Comparison of ENCODE assay signal across 13 mouse cellular contexts in the genomic region with DNA sequence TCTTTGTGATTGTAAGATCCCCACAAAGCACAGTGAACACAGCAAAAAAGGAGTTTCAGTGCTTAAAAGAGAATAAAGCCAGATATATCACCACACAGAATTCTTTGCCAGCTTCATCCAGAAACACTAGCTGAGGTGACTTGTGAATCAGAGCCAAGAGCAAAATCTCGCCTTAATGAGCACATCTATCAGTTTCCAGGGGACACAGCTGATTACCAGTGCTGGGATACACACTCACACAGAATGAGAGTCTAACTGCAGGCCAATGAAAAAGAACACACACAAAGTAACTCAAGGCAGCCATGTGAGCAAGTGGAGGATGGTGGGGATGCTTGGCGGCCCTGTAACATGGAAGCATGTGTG.
DNase-seq lines count a peak whose midpoint lies in the region; ATAC-seq and TF ChIP-seq lines count a peak whose summit lies in the region.
"Had no signal": no experiment of that assay in that cellular context is flagged by ENCODE, and none has a peak within 500 bp of the region (broad histone marks: within the 10 kb centered on the region; RNA-seq: fewer than 3 reads in every experiment).

No protein-coding gene starts in this region.

- H3K9me3 ChIP-seq in hindbrain, embryonic 14.5 days (ENCODE audit: control insufficient read depth, low read length) = no peaks in the 10 kb centered on the region
- no peaks in the 10 kb centered on the region for H3K9me3 ChIP-seq in hindbrain, embryonic 16.5 days (ENCODE audit: control insufficient read depth, low read length)
- peaks cover 14% of the 10 kb centered on the region for H3K9me3 ChIP-seq in ES-Bruce4 (replicated peaks; ENCODE audit: control insufficient read depth, insufficient read depth, low read length, poor library complexity, severe bottlenecking)
- H3K9me3 ChIP-seq in hindbrain, postnatal 0 days (ENCODE audit: low read length) = no peaks in the 10 kb centered on the region
- no peaks in the 10 kb centered on the region for H3K9me3 ChIP-seq in stomach, postnatal 0 days (ENCODE audit: control insufficient read depth, low read length)

- H3K27me3 ChIP-seq in hindbrain, embryonic 14.5 days (ENCODE audit: control insufficient read depth, insufficient read depth, low read length) = no peaks in the 10 kb centered on the region
- no peaks in the 10 kb centered on the region for H3K27me3 ChIP-seq in hindbrain, embryonic 16.5 days (replicated peaks; ENCODE audit: control insufficient read depth, insufficient read depth, low read length)
- H3K27me3 ChIP-seq in ES-Bruce4 (ENCODE audit: control insufficient read depth, insufficient read depth, low read length, poor library complexity, severe bottlenecking) = no peaks in the 10 kb centered on the region
- no peaks in the 10 kb centered on the region for H3K27me3 ChIP-seq in hindbrain, postnatal 0 days (ENCODE audit: insufficient read depth, low read length)
- no peaks in the 10 kb centered on the region for H3K27me3 ChIP-seq in stomach, postnatal 0 days (ENCODE audit: control insufficient read depth, insufficient read depth, low read length)
- H3K27me3 ChIP-seq: limb, embryonic 12.5 days had no signal

- peak; percentile 31; the same call in 1 of the 2 replicates for ATAC-seq in hindbrain, embryonic 14.5 days (ENCODE audit: low FRiP score)
- no peak for ATAC-seq in hindbrain, embryonic 16.5 days
- ATAC-seq in hindbrain, postnatal 0 days = no peak
- ATAC-seq in stomach, postnatal 0 days (ENCODE audit: low FRiP score, low TSS enrichment) = no peak

- no peak overlapping the region for H3K4me2 ChIP-seq in hindbrain, embryonic 14.5 days (replicated peaks)
- no peak overlapping the region for H3K4me2 ChIP-seq in hindbrain, embryonic 16.5 days (ENCODE audit: low read length)
- no peak overlapping the region for H3K4me2 ChIP-seq in hindbrain, postnatal 0 days (ENCODE audit: low read depth, low read length)
- H3K4me2 ChIP-seq in stomach, postnatal 0 days (replicated peaks; ENCODE audit: low read depth) = no peak overlapping the region
- H3K4me2 ChIP-seq: limb, embryonic 12.5 days had no signal

- no peaks in the 10 kb centered on the region for H3K36me3 ChIP-seq in hindbrain, embryonic 14.5 days (replicated peaks; ENCODE audit: control insufficient read depth, insufficient read depth)
- H3K36me3 ChIP-seq in hindbrain, embryonic 16.5 days (ENCODE audit: control insufficient read depth, insufficient read depth, low read length) = no peaks in the 10 kb centered on the region
- H3K36me3 ChIP-seq in ES-Bruce4 (ENCODE audit: control insufficient read depth, insufficient read depth, low read length, poor library complexity, severe bottlenecking) = no peaks in the 10 kb centered on the region; the same call in 1 of the 2 replicates
- no peaks in the 10 kb centered on the region for H3K36me3 ChIP-seq in hindbrain, postnatal 0 days (ENCODE audit: insufficient read depth, low read length)
- H3K36me3 ChIP-seq in stomach, postnatal 0 days (ENCODE audit: control insufficient read depth, insufficient read depth, low read length) = no peaks in the 10 kb centered on the region; the same call in 1 of the 2 replicates

- WGBS in hindbrain, embryonic 14.5 days = 66% methylated on average over 2 of the region's 2 CpGs
- WGBS in hindbrain, embryonic 16.5 days = 61% methylated on average over 2 of the region's 2 CpGs
- WGBS in hindbrain, postnatal 0 days = 47% methylated on average over 2 of the region's 2 CpGs
- 78% methylated on average over 2 of the region's 2 CpGs for WGBS in stomach, postnatal 0 days

- TF ChIP-seq CTCF in ES-Bruce4 (IDR thresholded peaks at IDR 0.05; ENCODE audit: low read depth, low read length) = no peak
- TF ChIP-seq CTCF in hindbrain, postnatal 0 days (IDR thresholded peaks at IDR 0.05; ENCODE audit: low read depth) = no peak
- no peak for TF ChIP-seq CTCF in stomach, postnatal 0 days (IDR thresholded peaks at IDR 0.05; ENCODE audit: low read depth)

- H3K9ac ChIP-seq in hindbrain, embryonic 14.5 days = no peak overlapping the region
- H3K9ac ChIP-seq in hindbrain, embryonic 16.5 days (ENCODE audit: low read depth, low read length) = no peak overlapping the region
- no peak overlapping the region for H3K9ac ChIP-seq in ES-Bruce4 (ENCODE audit: low read depth, poor library complexity, severe bottlenecking)
- H3K9ac ChIP-seq in hindbrain, postnatal 0 days (replicated peaks; ENCODE audit: low read length) = no peak overlapping the region
- H3K9ac ChIP-seq in stomach, postnatal 0 days (ENCODE audit: low read length) = no peak overlapping the region
- H3K9ac ChIP-seq: limb, embryonic 12.5 days; liver, embryonic 14.5 days had no signal

- H3K27ac ChIP-seq in hindbrain, embryonic 14.5 days = peak overlapping the region; percentile 75
- H3K27ac ChIP-seq in hindbrain, embryonic 16.5 days (ENCODE audit: low read depth, low read length) = no peak overlapping the region; the same call in 1 of the 2 replicates
- peak overlapping the region; percentile 20; the same call in 1 of the 2 replicates for H3K27ac ChIP-seq in ES-Bruce4 (ENCODE audit: insufficient read depth, low read length)
- peak overlapping the region; percentile 60 for H3K27ac ChIP-seq in hindbrain, postnatal 0 days
- H3K27ac ChIP-seq in stomach, postnatal 0 days (replicated peaks) = no peak overlapping the region
- H3K27ac ChIP-seq: limb, embryonic 12.5 days; liver, embryonic 14.5 days had no signal

- TF ChIP-seq POLR2A in ES-Bruce4 (IDR thresholded peaks at IDR 0.05; ENCODE audit: insufficient read depth, low read length) = no peak

- peak; percentile 59 for DNase-seq in hindbrain, embryonic 14.5 days (ENCODE audit: low spot score)
- DNase-seq in ZHBTc4 (ENCODE audit: low read depth, low spot score) = peak; percentile 8
- peak; percentile 48 for DNase-seq in hindbrain, postnatal 0 days (ENCODE audit: low spot score)
- DNase-seq in urinary bladder, postnatal 4 days (ENCODE audit: low spot score in 2 of 2) = no peak
- no peak for DNase-seq in stomach, postnatal 0 days (ENCODE audit: low spot score)
- DNase-seq: adrenal gland, postnatal 36 days; cerebellum, postnatal 25 days; kidney, adult 9 months; thymus, adult 18-20 months had no signal

- no peak overlapping the region for H3K4me3 ChIP-seq in hindbrain, embryonic 14.5 days (replicated peaks; ENCODE audit: low read length)
- H3K4me3 ChIP-seq in hindbrain, embryonic 16.5 days (ENCODE audit: low read length) = no peak overlapping the region
- no peak overlapping the region for H3K4me3 ChIP-seq in ES-Bruce4 (ENCODE audit: low read depth, low read length)
- no peak overlapping the region for H3K4me3 ChIP-seq in hindbrain, postnatal 0 days (ENCODE audit: low read length)
- H3K4me3 ChIP-seq in stomach, postnatal 0 days (ENCODE audit: low read depth, low read length) = no peak overlapping the region
- H3K4me3 ChIP-seq: limb, embryonic 12.5 days had no signal

- TF ChIP-seq EP300 in ES-Bruce4 (IDR thresholded peaks at IDR 0.05; ENCODE audit: insufficient read depth, low read depth, low read length) = no peak
- TF ChIP-seq EP300 in stomach, postnatal 0 days (optimal IDR thresholded peaks at IDR 0.05) = no peak

- peaks cover 14% of the 10 kb centered on the region for H3K4me1 ChIP-seq in hindbrain, embryonic 14.5 days (replicated peaks; ENCODE audit: control insufficient read depth, insufficient read depth, low read length)
- H3K4me1 ChIP-seq in hindbrain, embryonic 16.5 days (ENCODE audit: control insufficient read depth, insufficient read depth, low read depth, low read length) = peaks cover 6% of the 10 kb centered on the region
- peaks cover 2% of the 10 kb centered on the region for H3K4me1 ChIP-seq in ES-Bruce4 (ENCODE audit: control insufficient read depth, insufficient read depth, low read length)
- H3K4me1 ChIP-seq in hindbrain, postnatal 0 days (ENCODE audit: insufficient read depth, low read length) = peaks cover 6% of the 10 kb centered on the region; the same call in 1 of the 2 replicates
- no peaks in the 10 kb centered on the region for H3K4me1 ChIP-seq in stomach, postnatal 0 days (replicated peaks; ENCODE audit: control insufficient read depth, insufficient read depth)
- H3K4me1 ChIP-seq: limb, embryonic 12.5 days had no signal

Comparison
In these comparisons a context has a peak if more than half of its experiments do, and no peak if none do; other contexts are left out.
1. H3K27ac ChIP-seq: peak in hindbrain, embryonic 14.5 days (single experiment), ES-Bruce4 (single experiment) and hindbrain, postnatal 0 days (single experiment); none in hindbrain, embryonic 16.5 days (single experiment) and stomach, postnatal 0 days (single experiment).
2. DNase-seq: peak in hindbrain, embryonic 14.5 days (single experiment), ZHBTc4 (single experiment) and hindbrain, postnatal 0 days (single experiment); none in urinary bladder, postnatal 4 days (0 of 2) and stomach, postnatal 0 days (single experiment).